Mouse (Mus musculus) E14TG2a.4 (cell line): ENCODE data around the gene Odf3.

Experiments
- CTCF ChIP-seq: conservative IDR thresholded peaks from 2 replicates; pipeline ENCODE4 v1.5.1; 2014; ENCODE audit warnings: low read length
- POU5F1 ChIP-seq: IDR thresholded peaks from 2 replicates; pipeline ENCODE4 v1.6.1; 2014; ENCODE audit warnings: low read length, borderline replicate concordance

- no peak for TF ChIP-seq CTCF
- TF ChIP-seq POU5F1, result no peak
Measured at GRCm38 (mm10) chr7:140874224-140874623, 26.6 kb downstream of the Odf3 start.
